Mouse (Mus musculus): ENCODE measurements around the gene Srsf2.
"Not testable (repeated sequence)": the region's sequence is repeated elsewhere in the genome, so short reads cannot be mapped to it uniquely, and the experiment has no call there.

Gene Srsf2

DNA sequence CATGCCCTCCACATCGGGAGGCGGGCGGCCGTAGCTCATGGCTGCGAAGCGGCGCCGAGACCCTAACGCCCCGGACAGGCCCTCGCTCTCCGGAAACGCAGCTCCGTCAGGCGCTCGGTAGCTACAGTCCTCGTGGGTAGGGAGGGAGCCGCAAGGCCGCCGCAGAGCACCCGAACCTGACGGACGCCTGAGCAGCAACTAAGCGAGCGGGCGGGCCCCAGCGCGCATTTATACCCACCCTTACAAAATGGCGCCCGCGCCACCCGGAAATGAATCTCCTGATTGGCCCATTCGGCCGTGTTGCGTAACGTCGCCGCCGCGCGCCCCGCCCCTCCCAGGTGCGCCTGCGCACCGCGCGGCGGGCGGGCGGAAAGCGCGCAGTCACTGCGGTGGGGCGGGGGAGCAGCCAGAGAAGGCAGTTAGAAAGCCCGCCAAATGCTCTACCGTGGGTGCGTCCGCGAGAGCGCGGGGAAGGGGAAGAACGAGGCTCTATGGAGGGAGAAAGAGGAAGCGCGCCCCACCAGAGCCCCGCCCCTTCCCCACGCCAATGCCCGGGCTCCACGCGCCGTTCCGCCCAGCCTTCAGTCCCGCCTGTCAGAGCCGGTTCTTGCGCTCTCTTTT is at the start of gene Srsf2:
TSS of gene Srsf2 (minus strand) at position 204 of the 621 bp plus-strand sequence.
- DNase-seq (ENCODE audit: inconsistent ontology term) = peak; percentile 98

DNA sequence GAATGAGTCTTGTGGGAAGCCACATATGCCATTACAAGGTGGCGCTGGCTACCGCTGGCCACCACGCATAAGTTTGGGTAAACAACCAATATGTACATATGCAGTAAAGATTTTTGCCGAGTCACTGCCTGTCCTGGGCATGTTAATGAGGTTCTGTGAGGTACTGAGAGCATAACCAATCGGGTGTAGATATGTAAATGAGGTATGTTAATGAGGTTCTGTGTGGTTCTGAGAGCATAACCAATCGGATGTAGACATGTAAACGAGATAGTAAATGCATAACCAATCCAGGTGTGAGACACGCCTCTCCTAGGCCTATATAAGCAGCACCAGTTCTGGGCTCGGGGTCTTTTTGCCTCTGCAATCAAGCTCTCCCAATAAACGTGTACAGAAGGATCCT is 49.7 kb upstream of the Srsf2 start:
- DNase-seq (ENCODE audit: inconsistent ontology term) = not testable (repeated sequence)

DNA sequence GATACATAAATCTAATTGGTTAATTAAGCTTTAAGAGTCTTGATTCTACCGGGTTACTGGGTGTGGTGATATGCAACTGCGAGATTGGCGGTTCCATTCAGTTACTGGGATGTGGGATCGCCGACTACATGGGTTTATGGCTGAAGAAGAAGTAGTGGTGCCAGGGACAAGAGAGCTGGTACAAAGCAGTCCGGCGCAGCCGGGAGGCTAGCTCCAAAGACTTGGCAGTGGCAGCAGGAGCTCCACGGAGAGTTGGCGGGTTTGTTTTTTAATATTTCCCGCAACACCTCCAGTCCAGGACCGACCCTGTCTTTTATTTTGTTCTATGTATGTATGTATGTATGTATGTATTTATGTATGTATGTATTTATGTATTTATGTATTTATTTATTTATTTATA is 46.4 kb upstream of the Srsf2 start:
- DNase-seq (ENCODE audit: inconsistent ontology term) = no peak

DNA sequence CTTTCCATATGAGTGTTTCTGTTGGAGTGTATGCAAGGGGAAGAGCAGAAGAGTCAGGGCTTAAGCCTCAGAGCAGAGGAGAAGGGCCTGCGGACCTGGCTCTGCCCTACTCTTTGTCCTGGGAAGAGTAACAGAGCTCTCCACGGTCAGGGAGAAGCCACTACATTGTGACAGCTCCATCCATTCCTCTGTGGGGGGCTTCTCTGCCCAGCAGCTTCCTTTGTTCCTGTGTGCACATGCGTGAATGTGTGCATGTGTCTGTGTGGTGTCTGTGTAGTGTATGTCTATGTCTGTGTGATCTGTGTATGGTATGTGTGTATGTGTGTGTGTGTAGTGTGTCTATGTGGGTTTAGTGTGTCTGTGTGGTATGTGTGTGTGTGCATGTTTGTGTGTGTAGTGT is 42.5 kb upstream of the Srsf2 start:
- DNase-seq (ENCODE audit: inconsistent ontology term) = no peak

DNA sequence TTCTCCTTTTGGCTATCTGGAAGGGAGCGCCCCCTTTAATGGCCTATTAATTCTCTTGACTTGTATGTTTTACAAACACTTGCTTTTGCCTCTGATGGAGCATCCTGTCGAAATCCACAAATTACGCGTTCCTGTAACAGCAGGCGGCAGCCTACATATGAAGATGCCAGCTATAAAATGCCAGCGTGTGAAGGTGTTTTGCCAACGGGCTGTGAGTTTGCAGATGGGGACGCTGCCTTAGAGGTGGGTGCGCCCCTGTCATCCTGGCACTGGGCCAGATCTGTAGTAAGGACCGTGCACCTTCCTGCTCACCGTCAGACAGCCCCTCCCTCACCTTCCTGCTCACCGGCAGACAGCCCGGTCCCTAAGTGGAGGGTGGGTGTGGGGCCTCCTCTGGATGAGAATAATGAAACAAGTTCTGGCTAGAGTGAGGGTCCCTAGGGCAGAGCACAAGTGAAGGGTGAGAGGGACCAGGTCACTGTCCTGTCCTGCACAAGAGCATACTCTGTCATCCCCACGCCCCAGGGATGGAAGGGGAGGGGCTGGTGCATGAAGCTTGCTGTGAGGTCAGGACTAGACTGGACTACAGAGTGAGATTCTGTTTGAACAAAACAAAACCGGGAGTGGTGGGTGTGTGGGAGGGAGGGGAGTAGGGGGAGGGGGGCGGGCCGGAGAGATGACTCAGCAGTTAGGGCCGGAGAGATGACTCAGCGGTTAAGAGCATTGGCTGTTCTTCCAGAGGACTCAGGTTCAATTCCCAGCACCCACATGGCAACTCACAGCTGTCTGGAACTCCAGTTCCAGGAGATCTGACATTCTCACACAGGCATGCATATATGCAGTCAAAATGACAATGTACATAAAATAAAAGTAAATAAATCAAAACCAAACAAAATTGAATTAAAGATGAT is 40.9 kb upstream of the Srsf2 start:
- DNase-seq (ENCODE audit: inconsistent ontology term) = no peak

DNA sequence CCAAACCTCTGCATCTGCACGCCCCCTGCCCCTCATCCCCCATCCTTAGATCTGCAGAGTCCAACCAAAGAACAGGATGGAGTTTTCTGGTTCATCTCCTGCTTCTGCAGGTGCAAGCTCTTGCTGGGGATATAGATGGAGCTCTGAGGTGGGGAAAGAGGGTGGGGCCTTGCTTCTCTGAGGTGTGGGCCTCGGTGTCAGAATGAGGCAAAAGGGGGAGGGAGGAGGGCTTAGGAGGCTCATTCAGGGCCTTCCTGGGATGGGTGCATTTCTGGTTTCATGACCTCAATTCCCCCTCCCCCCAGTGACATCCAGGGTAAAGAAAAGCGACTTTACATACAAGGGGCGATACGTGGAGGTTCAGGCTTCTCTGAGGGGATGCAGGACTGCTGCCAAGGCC is 34.2 kb upstream of the Srsf2 start:
- no peak for DNase-seq (ENCODE audit: inconsistent ontology term)

DNA sequence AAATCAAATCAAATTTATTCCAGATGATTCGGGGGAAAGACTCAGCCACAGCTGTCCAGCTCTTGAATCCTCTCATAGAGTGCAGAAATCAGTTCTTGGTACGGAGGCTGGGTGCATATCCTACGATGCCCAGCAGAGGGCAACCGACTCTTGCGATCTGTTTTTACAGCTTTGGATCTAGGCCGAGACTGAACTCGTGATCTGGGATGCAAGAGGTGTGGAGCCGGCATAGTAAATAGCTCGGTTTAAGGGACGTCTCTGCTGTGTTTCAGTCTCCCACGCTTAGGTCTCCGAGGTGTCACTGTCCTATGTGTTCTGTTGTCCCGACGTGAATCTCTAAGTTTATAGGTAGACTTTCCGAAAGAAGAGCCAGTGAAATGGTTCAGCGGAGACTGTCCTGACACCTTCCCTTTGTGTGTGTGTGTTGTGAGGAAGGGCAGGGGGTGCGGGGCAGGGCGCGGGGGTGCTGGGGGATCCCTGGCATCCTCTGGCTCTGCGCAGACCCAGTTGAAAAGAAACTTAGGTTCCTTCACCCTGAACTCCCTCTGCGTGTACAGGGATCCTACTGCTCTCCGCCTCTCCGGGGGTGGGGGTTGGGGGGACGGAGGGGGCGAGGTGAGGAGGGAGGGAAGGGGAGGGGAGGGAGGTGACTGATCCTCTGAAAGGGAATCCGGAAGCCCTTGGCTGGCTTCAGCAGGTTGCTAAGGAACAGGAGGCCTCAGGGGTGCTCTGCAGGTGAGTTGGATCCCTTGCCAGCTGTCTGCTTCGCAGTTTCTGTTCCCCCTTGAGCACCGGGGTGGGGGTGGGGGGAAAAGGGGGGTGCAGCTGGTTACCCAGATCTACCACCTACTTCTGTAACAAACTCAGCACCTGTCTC is 32.6 kb upstream of the Srsf2 start:
- DNase-seq (ENCODE audit: inconsistent ontology term) = peak; percentile 84

DNA sequence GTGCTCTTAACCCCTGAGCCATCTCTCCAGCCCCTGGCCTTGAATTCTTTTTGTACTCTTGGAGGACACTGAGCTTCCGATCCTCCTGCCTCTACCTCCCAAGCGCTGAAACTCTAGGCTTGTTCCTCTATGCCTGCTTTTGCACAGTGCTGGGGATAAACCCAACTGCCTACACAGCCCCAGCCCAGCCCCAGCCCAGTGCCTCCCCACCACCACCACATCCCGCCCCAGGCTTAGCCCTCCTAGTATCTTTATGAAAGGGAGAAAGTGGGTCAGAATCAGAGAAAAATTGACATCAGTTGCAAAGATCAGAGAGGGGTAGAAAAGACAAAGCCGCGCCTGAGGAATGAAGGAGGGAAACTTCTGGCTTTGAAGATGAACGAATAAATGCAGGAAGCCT is 31.2 kb upstream of the Srsf2 start:
- DNase-seq (ENCODE audit: inconsistent ontology term) = no peak

DNA sequence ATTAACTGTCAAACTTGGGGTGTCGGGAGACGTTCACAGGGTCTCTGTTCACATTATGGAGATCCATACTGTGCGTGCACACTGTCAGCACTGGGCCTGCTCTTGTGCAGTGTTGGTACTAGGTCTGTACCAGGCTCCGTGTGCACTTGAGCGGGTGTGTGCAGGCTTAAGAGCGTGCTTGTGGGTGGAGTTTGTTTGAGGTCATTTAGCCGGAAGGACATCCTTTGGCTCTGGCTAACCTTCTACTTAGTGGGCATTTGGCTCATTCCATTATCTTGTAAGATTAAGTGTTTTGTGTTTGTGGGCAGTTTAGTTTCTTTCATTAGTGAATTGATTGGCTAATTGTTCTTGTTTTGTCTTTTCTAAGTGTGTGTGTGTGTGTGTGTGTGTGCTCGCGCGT is 29.6 kb upstream of the Srsf2 start:
- DNase-seq (ENCODE audit: inconsistent ontology term) = no peak

DNA sequence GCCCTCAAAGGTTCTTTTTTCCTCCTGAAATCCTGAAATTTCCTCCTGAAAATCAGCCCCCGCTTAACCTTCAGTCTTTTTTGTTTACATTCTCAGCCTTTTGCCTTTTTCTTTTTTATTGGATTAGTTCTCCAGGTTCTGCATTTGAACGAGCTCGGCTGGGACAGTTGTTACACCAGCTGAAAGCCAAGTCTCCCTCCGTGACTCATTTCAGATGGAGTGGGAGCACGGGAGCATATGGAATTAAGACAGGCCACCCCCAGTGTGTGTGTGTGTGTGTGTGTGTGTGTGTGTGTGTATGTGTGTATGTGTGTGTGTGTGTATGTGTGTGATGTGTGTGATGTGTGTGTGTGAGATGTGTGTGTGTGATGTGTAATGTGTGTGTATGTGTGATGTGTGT is 28.5 kb upstream of the Srsf2 start:
- no peak for DNase-seq (ENCODE audit: inconsistent ontology term)

DNA sequence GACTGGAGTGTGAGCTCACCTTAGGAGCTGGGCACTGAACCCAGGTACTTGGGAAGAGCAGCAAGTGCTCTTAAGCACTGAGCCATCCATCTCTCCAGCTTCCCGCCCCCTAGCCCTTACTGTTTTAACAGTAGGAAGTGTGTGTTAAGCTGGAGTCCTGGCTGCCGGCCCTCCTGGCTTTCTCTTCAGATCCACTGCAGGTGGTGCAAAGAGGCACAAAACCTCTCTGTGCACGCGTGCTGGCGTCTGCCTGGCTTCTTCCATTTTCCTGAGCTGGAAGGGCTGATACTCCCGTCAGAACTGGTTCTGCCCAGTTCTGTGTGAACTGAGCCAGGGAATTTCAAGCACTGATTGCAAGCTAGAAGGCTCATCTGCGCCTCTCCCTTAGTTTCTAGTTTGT is 27.9 kb upstream of the Srsf2 start:
- DNase-seq (ENCODE audit: inconsistent ontology term) = no peak

DNA sequence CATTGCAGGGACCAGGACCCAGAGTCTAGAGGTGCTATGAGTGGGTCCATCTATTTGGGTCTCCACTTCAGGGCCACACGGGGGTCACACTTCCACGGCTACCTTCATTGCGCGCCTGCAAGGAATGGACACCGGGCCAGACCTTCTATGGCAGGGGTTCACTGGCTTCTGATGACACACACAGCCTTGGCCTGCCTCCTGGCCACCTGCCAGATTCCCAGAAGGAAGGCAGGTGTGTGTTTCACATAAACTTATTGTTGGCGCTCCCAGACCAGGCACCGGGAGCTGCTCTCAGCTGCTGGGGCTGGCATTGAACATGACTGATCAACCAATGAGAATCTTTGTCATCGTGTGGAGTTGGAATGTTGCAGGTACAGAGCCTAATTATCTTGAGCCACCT is 25.6 kb upstream of the Srsf2 start:
- no peak for DNase-seq (ENCODE audit: inconsistent ontology term)

DNA sequence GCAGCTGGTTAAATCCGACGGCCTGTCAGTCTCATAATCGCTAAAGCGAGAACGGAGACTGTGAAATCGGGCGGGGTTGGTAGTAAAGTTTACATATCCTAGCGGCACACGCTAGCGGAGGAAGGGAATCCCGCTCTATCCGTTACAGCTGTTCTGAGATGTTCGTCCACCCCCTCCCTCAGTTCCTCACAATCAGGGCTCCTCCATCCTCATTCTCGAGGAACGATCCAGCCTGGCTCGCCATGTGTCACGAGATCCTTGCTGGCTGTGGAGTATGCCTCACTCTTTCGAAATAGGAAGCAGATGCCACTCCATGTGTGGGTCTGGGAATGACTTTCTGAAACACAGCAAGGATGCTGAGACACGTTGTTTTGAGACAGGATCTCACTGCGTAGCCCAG is 21.1 kb upstream of the Srsf2 start:
- DNase-seq (ENCODE audit: inconsistent ontology term) = no peak

DNA sequence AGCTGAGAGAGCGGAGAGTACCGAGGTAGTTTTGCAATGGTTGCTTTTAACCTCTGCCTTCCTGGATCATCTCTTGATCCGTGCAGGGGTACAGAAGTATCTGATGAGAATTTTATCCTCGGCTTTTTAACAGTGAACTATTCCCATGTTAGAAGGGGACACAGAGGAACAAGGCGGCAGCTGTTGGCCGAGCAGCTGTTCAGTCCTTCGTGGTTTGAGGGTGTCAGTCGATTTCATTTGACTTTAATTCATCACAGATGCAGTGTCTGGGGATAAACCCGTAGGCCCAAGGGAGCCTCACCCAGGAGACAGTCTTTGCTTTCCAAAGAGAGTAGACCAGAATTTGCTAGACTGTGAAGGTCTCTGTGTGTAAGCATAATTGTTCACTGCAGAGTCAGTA is 18.6 kb upstream of the Srsf2 start:
- DNase-seq (ENCODE audit: inconsistent ontology term) = no peak

DNA sequence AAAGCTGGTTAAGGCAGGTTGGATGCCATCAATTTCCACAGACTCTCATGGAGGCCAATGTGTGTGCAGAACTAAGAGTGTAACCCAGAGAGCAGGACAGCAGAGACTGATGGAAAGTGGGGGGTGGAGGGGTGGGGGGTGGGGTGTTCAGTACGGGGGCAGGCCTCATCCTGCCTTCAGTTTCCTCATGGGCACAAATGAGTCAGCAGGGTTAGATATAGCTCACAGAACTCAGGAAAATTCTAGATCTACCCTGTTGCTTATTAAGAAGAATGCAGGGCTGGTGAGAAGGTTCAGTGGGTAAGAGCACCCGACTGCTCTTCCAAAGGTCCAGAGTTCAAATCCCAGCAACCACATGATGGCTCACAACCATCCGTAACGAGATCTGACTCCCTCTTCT is 16.7 kb upstream of the Srsf2 start:
- DNase-seq (ENCODE audit: inconsistent ontology term) = no peak

DNA sequence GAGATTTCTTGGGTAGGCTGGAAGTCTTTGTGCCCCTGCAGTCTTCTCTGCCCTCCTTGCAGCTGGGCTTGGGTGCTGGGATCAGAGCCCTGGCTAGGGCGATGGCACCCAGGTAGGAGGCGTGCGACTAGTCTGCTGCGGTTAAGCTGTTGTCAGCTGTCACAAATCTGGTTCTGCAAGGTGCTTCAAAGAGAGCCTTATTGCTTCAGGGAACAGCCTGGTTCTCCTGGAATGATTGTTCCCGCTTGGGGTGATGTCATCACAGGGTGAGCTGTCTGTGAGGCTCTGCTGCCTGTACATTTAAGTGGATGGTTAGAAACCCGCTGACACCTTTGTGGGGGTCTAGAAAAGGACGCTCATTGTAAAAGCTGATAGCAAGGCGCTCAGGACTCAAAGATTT is 16.3 kb upstream of the Srsf2 start:
- DNase-seq (ENCODE audit: inconsistent ontology term) = no peak

DNA sequence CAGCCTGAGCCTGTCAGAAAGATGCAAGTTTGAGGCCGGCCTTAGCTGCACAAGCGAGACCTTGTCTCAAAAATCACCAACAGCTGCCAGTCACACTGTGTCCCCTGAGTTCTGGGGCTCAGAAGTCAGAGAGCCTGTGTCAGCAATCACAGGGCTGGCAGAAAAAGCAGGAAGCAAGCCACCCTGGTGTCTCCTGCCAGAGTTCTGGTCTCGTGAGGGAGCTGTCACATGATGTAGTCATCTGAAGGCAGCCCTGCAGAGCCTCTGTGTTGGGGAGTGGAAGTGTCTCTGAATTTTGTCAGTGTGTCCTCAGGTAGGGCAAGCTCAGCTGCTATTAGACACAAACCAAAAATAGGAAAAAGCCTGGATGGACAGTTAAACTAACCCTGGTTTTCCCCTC is 15.2 kb upstream of the Srsf2 start:
- DNase-seq (ENCODE audit: inconsistent ontology term) = no peak

DNA sequence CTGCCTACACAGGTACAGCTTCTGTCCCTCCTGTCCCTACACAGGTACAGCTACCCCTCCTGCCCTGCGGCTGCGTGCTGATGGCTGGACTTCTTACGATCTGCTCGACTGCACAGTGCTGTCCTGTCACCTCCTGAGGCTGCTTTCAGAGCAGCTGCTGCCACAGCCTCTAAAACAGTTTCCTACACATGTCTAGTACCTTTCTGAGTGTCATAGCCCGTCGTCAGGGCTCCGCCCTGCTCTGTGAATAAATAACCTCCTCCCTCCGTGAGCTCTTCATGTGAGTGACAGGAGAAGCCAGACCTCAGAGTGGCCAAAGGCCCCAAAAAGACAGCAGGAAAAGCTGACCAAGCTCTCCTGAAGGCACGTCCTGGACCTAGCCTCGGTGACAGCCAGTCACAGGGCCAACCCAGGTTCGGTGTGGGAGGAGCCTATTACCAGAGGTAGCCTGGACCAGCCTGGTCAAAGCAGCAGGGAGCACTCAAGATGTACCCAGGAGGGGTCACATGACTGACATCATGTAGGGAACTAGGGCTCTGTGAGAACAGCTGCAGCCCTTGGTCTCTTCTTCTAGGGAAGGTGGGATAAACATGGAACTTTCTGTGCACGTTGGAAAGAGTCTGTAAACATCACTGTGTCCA is 13.2 kb upstream of the Srsf2 start:
- no peak for DNase-seq (ENCODE audit: inconsistent ontology term)

DNA sequence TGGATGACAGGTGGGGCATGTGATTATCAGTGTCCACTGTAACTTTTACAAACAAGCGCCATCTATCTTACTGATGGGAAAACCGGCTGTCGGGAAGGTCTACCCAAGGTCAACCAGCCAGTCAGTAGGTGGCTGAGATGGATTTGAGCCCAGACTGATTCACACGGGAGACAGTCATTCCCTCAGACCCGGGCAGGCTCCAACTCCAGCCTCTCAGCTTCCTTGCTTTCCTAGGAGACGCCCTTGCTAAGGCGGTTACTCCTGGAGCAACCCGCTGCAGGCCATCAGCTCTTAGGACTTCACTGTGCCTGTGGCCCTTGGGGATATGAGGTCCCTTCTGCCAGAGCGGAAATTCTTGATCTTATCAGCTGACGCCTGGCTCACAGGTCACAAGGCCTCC is 11.6 kb upstream of the Srsf2 start:
- no peak for DNase-seq (ENCODE audit: inconsistent ontology term)

DNA sequence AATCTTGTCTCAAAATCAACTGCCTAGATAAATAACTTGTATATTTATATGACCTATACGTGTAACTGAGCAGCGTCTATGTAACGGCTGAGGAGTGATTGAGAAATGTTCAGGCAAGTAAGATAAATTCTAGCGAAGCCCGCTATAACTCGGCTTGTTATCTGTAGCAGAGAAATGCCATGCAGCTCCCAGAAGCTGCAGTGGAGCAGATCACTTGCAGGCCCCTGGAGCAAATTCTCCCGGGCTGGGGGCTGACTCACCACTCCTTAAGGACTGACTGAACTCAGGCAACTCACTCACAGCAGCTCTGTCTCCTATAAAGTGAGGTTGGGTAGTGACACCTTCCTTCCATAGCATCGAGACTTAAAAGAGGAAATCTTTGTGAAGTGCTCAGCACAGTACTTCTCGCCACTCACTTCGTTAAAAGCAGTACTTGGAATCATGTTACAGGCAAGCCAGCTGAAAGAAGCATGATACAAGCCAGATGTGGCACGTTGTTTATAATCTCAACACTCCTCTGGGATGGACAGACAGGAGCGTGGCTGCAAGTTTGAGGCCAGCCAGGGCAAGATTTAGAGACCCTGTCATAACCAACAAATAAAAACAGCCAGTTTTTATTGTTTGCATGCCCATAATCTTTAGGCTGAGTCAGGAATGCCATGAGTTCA is 4.4 kb upstream of the Srsf2 start:
- no peak for DNase-seq (ENCODE audit: inconsistent ontology term)

DNA sequence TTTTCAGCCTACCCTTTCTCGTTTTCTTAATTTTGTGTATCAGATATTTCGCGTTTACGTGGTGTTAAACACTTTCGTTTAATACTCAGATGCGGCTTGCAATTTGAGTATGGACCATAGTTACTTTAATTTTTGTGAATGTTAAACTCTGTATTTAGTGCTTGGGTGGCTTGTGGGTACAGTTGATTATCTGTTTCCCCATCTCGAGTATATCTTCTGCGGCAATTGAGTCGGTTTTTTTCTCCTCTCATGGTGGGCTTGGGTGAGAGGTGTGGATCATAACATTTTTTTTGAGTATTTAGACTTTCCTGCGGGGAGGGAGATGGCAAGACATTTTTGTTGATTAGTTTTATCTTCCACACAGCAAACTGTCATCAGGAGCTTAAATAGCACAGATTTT is 1.4 kb upstream of the Srsf2 start:
- no peak for DNase-seq (ENCODE audit: inconsistent ontology term)
